Mouse (Mus musculus) cerebral cortex, adult 2 months (tissue): ENCODE data around the gene Pparg.

Experiments used
- WGBS: fragments of 180-500 bp; shearing (Covaris S2); methylation state at CpG from one replicate; pipeline ENCODE4 v1.1.7; 2018; 5-methylcytosine and 5-hydroxymethylcytosine counted together

Pparg gene

GRCm38 (mm10) chr6:115360776-115361605 lies at the start of gene Pparg:
Pparg (plus strand) TSS chr6:115360951.
- WGBS, result under 1% methylated on average over 76 of the region's 76 CpGs

- 59% methylated on average over 12 of the region's 12 CpGs for WGBS
These were observed 48.0 kb upstream of the Pparg start for GRCm38 (mm10) chr6:115312780-115313179.

GRCm38 (mm10) chr6:115313235-115313738 lies 47.5 kb upstream of the Pparg start:
- WGBS, result 44% methylated on average over 9 of the region's 9 CpGs

- 76% methylated on average over 7 of the region's 7 CpGs for WGBS
These were observed 46.8 kb upstream of the Pparg start for GRCm38 (mm10) chr6:115313910-115314309.

- WGBS, result 72% methylated on average over 4 of the region's 4 CpGs
These were observed 45.0 kb upstream of the Pparg start for GRCm38 (mm10) chr6:115315770-115316169.

- WGBS, result 67% methylated on average over 11 of the region's 11 CpGs
These were observed 43.9 kb upstream of the Pparg start for GRCm38 (mm10) chr6:115316811-115317221.

- WGBS, result 83% methylated on average over 6 of the region's 6 CpGs
These were observed 41.9 kb upstream of the Pparg start for GRCm38 (mm10) chr6:115318811-115319210.

GRCm38 (mm10) chr6:115319686-115320085 lies 41.1 kb upstream of the Pparg start:
- WGBS, result 80% methylated on average over 4 of the region's 4 CpGs

- 65% methylated on average over 8 of the region's 8 CpGs for WGBS
These were observed 39.6 kb upstream of the Pparg start for GRCm38 (mm10) chr6:115320927-115321714.

GRCm38 (mm10) chr6:115321883-115322351 lies 38.8 kb upstream of the Pparg start:
- WGBS, result 35% methylated on average over 6 of the region's 6 CpGs

GRCm38 (mm10) chr6:115322956-115323355 lies 37.8 kb upstream of the Pparg start:
- WGBS, result 82% methylated on average over 5 of the region's 5 CpGs

GRCm38 (mm10) chr6:115333099-115333694 lies 27.6 kb upstream of the Pparg start:
- WGBS, result 69% methylated on average over 2 of the region's 2 CpGs

GRCm38 (mm10) chr6:115335536-115335935 lies 25.2 kb upstream of the Pparg start:
- WGBS, result 80% methylated on average over 6 of the region's 6 CpGs

GRCm38 (mm10) chr6:115340084-115340483 lies 20.7 kb upstream of the Pparg start:
- WGBS, result 86% methylated on average over 2 of the region's 2 CpGs

- 82% methylated on average over 4 of the region's 4 CpGs for WGBS
These were observed 17.7 kb upstream of the Pparg start for GRCm38 (mm10) chr6:115343096-115343495.

GRCm38 (mm10) chr6:115343570-115343969 lies 17.2 kb upstream of the Pparg start:
- WGBS, result 49% methylated on average over 5 of the region's 5 CpGs

GRCm38 (mm10) chr6:115344101-115344500 lies 16.6 kb upstream of the Pparg start:
- WGBS, result 30% methylated on average over 10 of the region's 10 CpGs

GRCm38 (mm10) chr6:115344513-115344912 lies 16.2 kb upstream of the Pparg start:
- WGBS, result 45% methylated on average over 11 of the region's 11 CpGs

- 96% methylated on average over 8 of the region's 8 CpGs for WGBS
These were observed 15.7 kb upstream of the Pparg start for GRCm38 (mm10) chr6:115345013-115345412.

- WGBS, result 57% methylated on average over 5 of the region's 5 CpGs
These were observed 10.9 kb upstream of the Pparg start for GRCm38 (mm10) chr6:115349641-115350464.
